Mouse (Mus musculus) erythroblast, embryonic 14.5 days (primary cell): ENCODE measurements around the gene Uvrag.

Experiments
- GATA1 ChIP-seq: IDR thresholded peaks from 2 replicates; pipeline ENCODE4 v1.6.1; 2012; ENCODE audit warnings: low read length, inconsistent platforms, mixed read lengths
- TAL1 ChIP-seq: IDR thresholded peaks from 3 replicates; pipeline ENCODE4 v1.6.1; 2012; ENCODE audit warnings: low read length, inconsistent platforms, mixed read lengths

- TF ChIP-seq TAL1 (no peak), GATA1 (no peak)
Measured at GRCm38 (mm10) chr7:98928336-98929025, 212.5 kb downstream of the Uvrag start.
